7 mouse cellular contexts compared by ENCODE assay signal in genomic region chrX:134539795-134540194, GRCm38 (mm10). TPM values are rescaled to one million over a fixed set of nuclear protein-coding genes. Genes with fewer than 3 reads are reported as not detected.
DNase-seq lines count a peak whose midpoint lies in the region; ATAC-seq and TF ChIP-seq lines count a peak whose summit lies in the region.
"Not testable (repeated sequence)": the region's sequence is repeated elsewhere in the genome, so short reads cannot be mapped to it uniquely, and the experiment has no call there.

No protein-coding gene starts in this region.

- WGBS in forebrain, embryonic 12.5 days = 90% methylated on average over 10 of the region's 10 CpGs
- 88% methylated on average over 10 of the region's 10 CpGs for WGBS in limb, embryonic 13.5 days
- 56% methylated on average over 10 of the region's 10 CpGs for WGBS in macrophage (ENCODE audit: missing documents)
- 45% methylated on average over 10 of the region's 10 CpGs for WGBS in small intestine, adult 2 months

- not testable (repeated sequence) for H3K27me3 ChIP-seq in forebrain, embryonic 12.5 days; limb, embryonic 13.5 days; small intestine, adult 2 months (ENCODE audit: control insufficient read depth, insufficient read depth, low read length)

- 0 out of 2 replicates have a peak overlapping the region, but pooled peaks have one; percentile 54 for H3K4me3 ChIP-seq in forebrain, embryonic 12.5 days (replicated peaks)
- H3K4me3 ChIP-seq in limb, embryonic 13.5 days = 0 out of 2 replicates have a peak overlapping the region, but pooled peaks have one; percentile 56
- H3K4me3 ChIP-seq in macrophage (ENCODE audit: inconsistent target) = peak overlapping the region; percentile 63; the same call in 1 of the 2 replicates
- peak overlapping the region; percentile 45; the same call in 1 of the 2 replicates for H3K4me3 ChIP-seq in small intestine, adult 2 months (ENCODE audit: low read depth, low read length)

- not testable (repeated sequence) for ATAC-seq in forebrain, embryonic 12.5 days (ENCODE audit: low FRiP score); limb, embryonic 13.5 days (ENCODE audit: low FRiP score, low read depth)

- H3K79me2 ChIP-seq in macrophage (ENCODE audit: inconsistent target) = peaks cover 20% of the 10 kb centered on the region; the same call in 1 of the 2 replicates

- TF ChIP-seq POLR2A in small intestine, adult 2 months (IDR thresholded peaks at IDR 0.05; ENCODE audit: low read depth, low read length) = not testable (repeated sequence)

- peak; percentile 13; the same call in 1 of the 2 replicates for TF ChIP-seq CTCF in small intestine, adult 2 months (IDR thresholded peaks at IDR 0.05; ENCODE audit: extremely low read depth, insufficient read length, insufficient replicate concordance, low read depth, low read length)

- DNase-seq in CD8-positive naive resting alpha-beta T cell, adult 2 months (ENCODE audit: low read depth in 2 of 2, low spot score in 2 of 2) = peak; percentile 9 to 19
- peak; percentile 5 to 27 for DNase-seq in adrenal gland, adult (ENCODE audit: inconsistent age in 2 of 2, low spot score in 1 of 2)
- peak; percentile 68 for DNase-seq in induced T-regulatory cell, adult 2 months (ENCODE audit: low read depth)

- H3K4me1 ChIP-seq in forebrain, embryonic 12.5 days; limb, embryonic 13.5 days; small intestine, adult 2 months (ENCODE audit: control insufficient read depth, insufficient read depth, insufficient read length, low read length): not testable (repeated sequence)

- H3K4me2 ChIP-seq in forebrain, embryonic 12.5 days = not testable (repeated sequence)
- peak overlapping the region; percentile 67; the same call in 1 of the 2 replicates for H3K4me2 ChIP-seq in limb, embryonic 13.5 days (replicated peaks)

- not testable (repeated sequence) for H3K27ac ChIP-seq in forebrain, embryonic 12.5 days; limb, embryonic 13.5 days; macrophage; small intestine, adult 2 months (ENCODE audit: insufficient read depth, low read depth, low read length)

- H3K9me3 ChIP-seq in forebrain, embryonic 12.5 days; limb, embryonic 13.5 days: not testable (repeated sequence)

- H3K36me3 ChIP-seq in forebrain, embryonic 12.5 days (replicated peaks); limb, embryonic 13.5 days; macrophage (ENCODE audit: inconsistent target); small intestine, adult 2 months (ENCODE audit: control insufficient read depth, insufficient read depth, low read length): not testable (repeated sequence)

- not testable (repeated sequence) for H3K9ac ChIP-seq in forebrain, embryonic 12.5 days; limb, embryonic 13.5 days

RNA-seq across cellular contexts. Expression of gene Timm8a1, which starts 1.9 kb away (rescaled TPM):
- 60.6 and 62.7 TPM in 2 replicates for polyA plus RNA-seq in forebrain, embryonic 12.5 days (2016; fragmentation: Nextera tagmentation; extraction: Ambion mirVana)
- polyA plus RNA-seq in limb, embryonic 13.5 days (2015; fragmentation: Nextera tagmentation; extraction: Ambion mirVana) = 69.0 and 72.7 TPM in 2 replicates
- 1 to 10 TPM in 23 of 26 experiments, under 1 TPM in 1, not detected in 2; 0.90 to 5.5 (median 2.0) TPM for total RNA-seq in macrophage (2018; cell fraction: chromatin; rRNA removed)
- 10 to 100 TPM in 14 of 26 experiments, 1 to 10 TPM in 12; 7.7 to 11.9 (median 10.1) TPM for total RNA-seq in macrophage (2018; cell fraction: cytosol; rRNA removed)
- total RNA-seq in macrophage (2018; cell fraction: nucleus; rRNA removed) = 10 to 100 TPM in 1 of 26 experiments, 1 to 10 TPM in 25; 1.8 to 10.8 (median 4.4) TPM
- polyA plus RNA-seq in macrophage (2018) = 8.9 to 25.3 TPM (median 13.0 TPM) in 3 replicates
- polyA plus RNA-seq in small intestine, adult 2 months (2012; rRNA removed) = 0.27 and 0.66 TPM in 2 replicates

RNA-seq across cellular contexts. Expression of gene Btk, which starts 43.6 kb away (rescaled TPM):
- 0.57 and 0.87 TPM in 2 replicates for polyA plus RNA-seq in forebrain, embryonic 12.5 days (2016; fragmentation: Nextera tagmentation; extraction: Ambion mirVana)
- 1.3 and 1.8 TPM in 2 replicates for polyA plus RNA-seq in limb, embryonic 13.5 days (2015; fragmentation: Nextera tagmentation; extraction: Ambion mirVana)
- 100 to 1,000 TPM in 10 of 26 experiments, 10 to 100 TPM in 16; 17.4 to 128 (median 93.5) TPM for total RNA-seq in macrophage (2018; cell fraction: chromatin; rRNA removed)
- total RNA-seq in macrophage (2018; cell fraction: cytosol; rRNA removed) = 10 to 100 TPM; 38.5 to 76.3 (median 61.3) TPM
- total RNA-seq in macrophage (2018; cell fraction: nucleus; rRNA removed) = 10 to 100 TPM; 19.3 to 90.1 (median 57.6) TPM
- polyA plus RNA-seq in macrophage (2018) = 63.3 to 94.7 TPM (median 69.5 TPM) in 3 replicates
- 0.19 and 0.48 TPM in 2 replicates for polyA plus RNA-seq in small intestine, adult 2 months (2012; rRNA removed)

RNA-seq across cellular contexts. Expression of gene Rpl36a, which starts 45.7 kb away (rescaled TPM):
- 298 and 303 TPM in 2 replicates for polyA plus RNA-seq in forebrain, embryonic 12.5 days (2016; fragmentation: Nextera tagmentation; extraction: Ambion mirVana)
- polyA plus RNA-seq in limb, embryonic 13.5 days (2015; fragmentation: Nextera tagmentation; extraction: Ambion mirVana) = 381 and 410 TPM in 2 replicates
- 100 to 1,000 TPM in 1 of 26 experiments, 10 to 100 TPM in 21, 1 to 10 TPM in 4; 6.0 to 117 (median 19.9) TPM for total RNA-seq in macrophage (2018; cell fraction: chromatin; rRNA removed)
- 100 to 1,000 TPM; 171 to 567 (median 285) TPM for total RNA-seq in macrophage (2018; cell fraction: cytosol; rRNA removed)
- 10 to 100 TPM; 20.5 to 83.5 (median 44.0) TPM for total RNA-seq in macrophage (2018; cell fraction: nucleus; rRNA removed)
- polyA plus RNA-seq in macrophage (2018) = 215 to 617 TPM (median 581 TPM) in 3 replicates
- polyA plus RNA-seq in small intestine, adult 2 months (2012; rRNA removed) = 48.0 and 60.3 TPM in 2 replicates

Comparison
In these comparisons a context has a peak if more than half of its experiments do, and no peak if none do; other contexts are left out.
1. DNase-seq: peak in every context shown above with its lines; median percentile 68 in induced T-regulatory cell, adult 2 months; 16 in adrenal gland, adult; 14 in CD8-positive naive resting alpha-beta T cell, adult 2 months.
2. RNA of gene Btk, which starts 43.6 kb away (polyA plus RNA-seq): 63.3 to 94.7 TPM in macrophage; 1.3 to 1.8 TPM in limb, embryonic 13.5 days, 0.57 to 0.87 TPM in forebrain, embryonic 12.5 days and 0.19 to 0.48 TPM in small intestine, adult 2 months; every median in the first group is over 10 times any median in the second.
3. Peak in every context shown above with its lines, with median percentiles within 50 percentile points of each other: H3K4me3 ChIP-seq.